Mouse (Mus musculus): Measurements from ENCODE around the gene Gm340.

Gm340 gene

GRCm38 (mm10) chr19:41613325-41614087, 31.3 kb downstream of the Gm340 start:
- DNase-seq (ENCODE audit: inconsistent age in 2 of 2, low spot score in 1 of 2), result no peak

GRCm38 (mm10) chr19:41615606-41616224, 33.5 kb downstream of the Gm340 start:
- peak in 1 of 2 experiments; percentile 25 for DNase-seq (ENCODE audit: inconsistent age in 2 of 2, low spot score in 1 of 2)

DNA sequence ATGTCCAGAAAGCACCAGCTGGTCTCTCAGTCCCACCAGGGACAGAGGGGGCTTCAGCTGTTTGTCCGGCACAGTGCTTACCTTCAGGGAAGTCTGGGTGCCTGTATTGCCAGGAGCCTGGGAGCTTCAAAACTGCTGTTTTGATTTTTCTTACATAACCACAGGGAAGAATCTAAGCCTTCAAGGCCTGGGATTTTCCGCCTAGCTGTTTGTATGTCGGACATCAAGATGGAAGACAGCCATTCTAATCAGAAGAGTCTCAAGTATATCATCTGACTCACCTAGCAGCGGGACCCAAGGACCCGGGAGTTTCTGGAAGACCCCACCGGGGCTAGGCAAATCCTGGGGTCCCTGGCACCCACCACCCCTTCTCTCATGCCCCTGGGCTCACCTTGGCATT, 34.1 kb downstream of the Gm340 start:
- DNase-seq (ENCODE audit: inconsistent age in 2 of 2, low spot score in 1 of 2), result peak; percentile 32 to 79

DNA sequence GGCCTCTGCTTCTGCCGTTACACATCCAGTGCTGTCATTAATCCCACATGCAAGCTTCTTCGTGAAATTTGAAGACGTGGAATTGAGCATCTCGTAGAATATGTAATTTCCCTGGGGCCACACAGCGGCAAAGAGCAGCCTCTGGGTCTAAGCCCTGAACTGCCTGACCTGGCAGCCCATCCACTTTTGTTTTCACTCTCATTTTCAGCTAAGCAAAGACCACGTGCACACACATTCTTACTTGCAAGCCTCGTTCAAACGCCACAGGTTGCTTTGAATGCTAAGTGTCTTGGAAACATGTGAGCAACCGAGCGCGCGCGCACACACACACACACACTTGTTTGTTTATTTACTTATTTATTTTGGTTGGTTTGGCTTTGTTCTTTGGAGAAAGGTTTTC, 34.9 kb downstream of the Gm340 start:
- DNase-seq (ENCODE audit: inconsistent age in 2 of 2, low spot score in 1 of 2), result no peak

DNA sequence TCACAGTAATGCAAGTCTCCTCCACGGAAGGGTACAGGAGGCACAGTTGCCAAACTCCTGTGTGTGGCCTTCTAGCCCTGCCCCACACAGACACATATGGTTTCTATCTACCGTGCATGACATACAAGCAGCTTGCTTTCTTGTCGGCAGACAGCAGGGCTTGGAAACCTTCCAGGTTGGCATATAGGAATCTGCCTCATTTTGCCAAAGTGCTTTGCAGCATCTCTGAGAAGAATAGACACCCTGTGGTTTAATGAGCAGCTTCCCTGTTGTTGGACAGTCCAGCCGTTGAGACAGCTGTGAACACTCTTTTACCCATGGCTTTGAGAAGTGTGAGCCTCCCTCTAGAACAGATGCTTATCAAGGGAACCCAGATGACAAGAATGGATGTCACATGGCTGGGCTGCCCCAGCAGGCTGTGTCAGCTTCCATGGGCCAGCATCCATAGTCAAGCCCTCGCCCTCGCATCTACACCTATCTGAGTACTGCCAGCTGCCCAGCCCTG, 36.0 kb downstream of the Gm340 start:
- no peak for DNase-seq (ENCODE audit: inconsistent age in 2 of 2, low spot score in 1 of 2)

GRCm38 (mm10) chr19:41618771-41619385, 36.7 kb downstream of the Gm340 start:
- DNase-seq (ENCODE audit: inconsistent age in 2 of 2, low spot score in 1 of 2), result peak; percentile 58 to 79

DNA sequence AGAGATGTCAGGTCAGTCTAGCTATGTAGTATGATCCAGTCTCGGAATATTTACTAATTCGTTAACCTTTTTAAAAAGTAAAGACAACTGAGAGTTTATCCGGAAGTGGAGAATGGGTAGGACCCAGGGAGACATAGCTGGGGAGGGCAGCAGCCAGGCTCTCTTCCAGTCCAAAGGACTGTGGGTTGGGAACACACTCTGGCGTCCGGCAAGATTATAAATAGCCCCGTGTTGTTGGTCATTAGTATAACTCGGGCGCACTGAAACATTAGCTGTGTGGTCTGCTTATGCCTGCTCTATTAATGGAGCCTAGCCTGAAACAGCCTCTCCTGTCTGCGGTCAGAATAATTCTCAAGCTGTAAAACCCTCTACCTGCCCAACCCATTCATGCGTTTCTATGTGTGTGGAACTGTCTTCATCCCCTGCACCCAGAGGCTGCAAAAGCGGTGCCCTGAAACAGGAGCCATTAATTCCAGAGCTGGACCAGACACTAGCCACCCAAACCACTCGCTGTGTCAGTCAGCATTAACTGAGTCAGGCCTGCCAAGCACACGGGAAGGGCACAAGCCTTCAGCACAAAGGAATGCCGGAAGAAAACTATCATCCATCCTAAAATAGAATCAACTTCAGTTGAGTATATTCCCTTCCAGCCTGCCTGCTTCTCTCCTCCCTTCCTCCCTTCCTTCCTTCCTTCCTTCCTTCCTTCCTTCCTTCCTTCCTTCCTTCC, 38.4 kb downstream of the Gm340 start:
- no peak for DNase-seq (ENCODE audit: inconsistent age in 2 of 2, low spot score in 1 of 2)

GRCm38 (mm10) chr19:41628970-41629369, 46.8 kb downstream of the Gm340 start:
- DNase-seq (ENCODE audit: inconsistent age in 2 of 2, low spot score in 1 of 2), result no peak

- peak; percentile 24 to 86 for DNase-seq (ENCODE audit: inconsistent age in 2 of 2, low spot score in 1 of 2)
Measured at GRCm38 (mm10) chr19:41629532-41629931, 47.4 kb downstream of the Gm340 start.

DNA sequence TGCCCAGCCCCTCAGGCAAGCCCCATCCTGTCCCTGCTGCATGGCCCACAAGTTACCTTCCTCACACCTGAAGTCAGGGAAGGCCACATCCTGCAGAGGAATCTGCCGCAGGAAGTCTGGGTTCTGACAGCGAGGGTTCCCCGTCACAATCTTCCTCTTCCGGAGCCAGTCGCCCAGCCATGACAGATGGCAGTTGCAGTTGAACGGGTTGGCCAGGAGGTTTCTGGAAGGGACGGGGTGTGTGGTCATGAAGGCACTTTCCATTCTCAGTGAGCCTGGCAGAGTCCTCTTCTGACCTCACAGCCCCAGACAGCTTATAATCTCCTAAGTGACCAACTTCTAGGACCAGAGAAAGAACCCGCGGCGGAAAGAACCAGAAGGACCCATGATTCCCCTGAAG, 51.9 kb downstream of the Gm340 start:
- DNase-seq (ENCODE audit: inconsistent age in 2 of 2, low spot score in 1 of 2), result no peak

DNA sequence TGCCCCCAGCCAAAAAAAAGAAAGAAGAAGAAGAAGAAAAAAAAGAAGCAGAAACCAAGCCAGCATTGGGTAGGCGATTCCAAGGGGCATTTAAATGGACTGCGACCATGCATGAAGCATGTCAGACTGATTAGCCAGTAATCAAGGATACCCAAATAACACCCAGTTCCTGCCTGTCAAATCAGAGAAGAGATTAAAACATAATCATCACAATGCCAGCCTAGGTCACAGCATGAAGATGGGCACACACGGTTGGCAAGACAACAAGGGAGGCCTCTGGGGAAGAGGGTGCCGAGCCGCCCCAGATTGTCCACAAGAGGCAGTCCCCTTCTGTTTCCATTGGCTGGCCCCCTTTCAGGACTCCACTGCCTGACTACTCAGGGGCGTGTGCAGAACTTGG, 52.8 kb downstream of the Gm340 start:
- no peak for DNase-seq (ENCODE audit: inconsistent age in 2 of 2, low spot score in 1 of 2)
